Comparison of ENCODE assay signal across 8 mouse cellular contexts in the genomic region with DNA sequence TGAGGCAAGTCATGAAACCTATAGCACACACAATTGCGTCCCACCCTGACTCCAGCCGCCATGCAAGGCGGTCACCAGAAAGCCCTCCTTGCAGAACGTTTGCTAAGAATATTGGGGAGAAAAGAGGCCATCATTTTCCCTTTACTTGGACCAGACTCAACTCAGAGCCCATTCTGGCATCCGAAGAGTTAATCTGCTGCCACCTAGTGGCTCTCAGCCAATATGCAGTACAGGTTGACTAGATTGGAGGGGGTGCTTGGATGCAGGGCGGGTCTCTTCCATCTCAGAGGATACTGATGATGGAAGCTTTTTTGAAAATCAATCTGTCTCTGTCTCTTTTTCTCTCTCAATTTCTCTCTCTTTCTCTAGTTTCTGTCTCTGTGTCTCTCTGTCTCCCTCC.
A peak's percentile ranks its signal among the peaks of the same experiment; 100 is the strongest.
DNase-seq lines count a peak whose midpoint lies in the region; ATAC-seq and TF ChIP-seq lines count a peak whose summit lies in the region.

No protein-coding gene starts in this region.

- H3K4me2 ChIP-seq in heart, embryonic 14.5 days (ENCODE audit: low read length), result peak overlapping the region; percentile 59
- H3K4me2 ChIP-seq in kidney, postnatal 0 days (ENCODE audit: low read length), result no peak overlapping the region

- TF ChIP-seq CTCF in kidney, postnatal 0 days (IDR thresholded peaks at IDR 0.05; ENCODE audit: low read depth), result peak; percentile 86

- DNase-seq in layer of hippocampus, adult 11-12 months (ENCODE audit: low spot score), result peak; percentile 58
- DNase-seq in layer of hippocampus, adult 9-10 months (ENCODE audit: low spot score), result no peak
- DNase-seq in embryo, embryonic 10.5 days (ENCODE audit: low spot score), result peak; percentile 96
- peak; percentile 87 for DNase-seq in kidney, postnatal 0 days (ENCODE audit: low spot score)
- peak; percentile 12 to 26 for DNase-seq in lung, adult 18-20 months
- peak; percentile 88 for DNase-seq in thymus, postnatal 25 days

- no peak for ATAC-seq in heart, embryonic 14.5 days (ENCODE audit: insufficient number of reproducible peaks, insufficient read depth, low FRiP score, low read depth)
- peak; percentile 72; the same call in 1 of the 2 replicates for ATAC-seq in kidney, postnatal 0 days (replicated peaks; ENCODE audit: low FRiP score, low read depth)
- ATAC-seq in neutrophil, adult 5-6 weeks (ENCODE audit: extremely low read depth, insufficient number of reproducible peaks, low FRiP score, poor library complexity, severe bottlenecking), result peak; percentile 78; the same call in 1 of the 2 replicates

- no peak overlapping the region for H3K9ac ChIP-seq in heart, embryonic 14.5 days (ENCODE audit: low read length)
- H3K9ac ChIP-seq in kidney, postnatal 0 days (ENCODE audit: low read depth, low read length), result no peak overlapping the region

- H3K4me3 ChIP-seq in heart, embryonic 14.5 days (ENCODE audit: control insufficient read depth in 1 of 2, insufficient read depth in 1 of 2, low read depth in 1 of 2, low read length in 2 of 2), result no peak overlapping the region
- no peak overlapping the region for H3K4me3 ChIP-seq in kidney, postnatal 0 days (replicated peaks; ENCODE audit: low read depth, low read length)

- H3K27ac ChIP-seq in heart, embryonic 14.5 days (replicated peaks in 1 of 2; ENCODE audit: control insufficient read depth in 1 of 2, insufficient read depth in 1 of 2, low read depth in 2 of 2, low read length in 2 of 2), result no peak overlapping the region
- no peak overlapping the region for H3K27ac ChIP-seq in kidney, postnatal 0 days

- WGBS in heart, embryonic 14.5 days, result 5% methylated on average over 6 of the region's 6 CpGs
- WGBS in kidney, postnatal 0 days, result 7% methylated on average over 6 of the region's 6 CpGs

- H3K27me3 ChIP-seq in heart, embryonic 14.5 days (ENCODE audit: control insufficient read depth, insufficient read depth, low read length), result no peaks in the 10 kb centered on the region
- no peaks in the 10 kb centered on the region for H3K27me3 ChIP-seq in kidney, postnatal 0 days (ENCODE audit: insufficient read depth, low read length)

- H3K9me3 ChIP-seq in heart, embryonic 14.5 days (ENCODE audit: control insufficient read depth, low read length), result 0 out of 2 replicates have a peak, but pooled peaks cover 3% of the 10 kb centered on the region
- no peaks in the 10 kb centered on the region for H3K9me3 ChIP-seq in kidney, postnatal 0 days (replicated peaks; ENCODE audit: low read length)

- no peaks in the 10 kb centered on the region for H3K36me3 ChIP-seq in heart, embryonic 14.5 days (ENCODE audit: control insufficient read depth, insufficient read depth, low read length)
- H3K36me3 ChIP-seq in kidney, postnatal 0 days (ENCODE audit: insufficient read depth, low read length), result no peaks in the 10 kb centered on the region

- peaks cover 9 to 11% of the 10 kb centered on the region in 2 experiments for H3K4me1 ChIP-seq in heart, embryonic 14.5 days (ENCODE audit: control insufficient read depth in 2 of 2, insufficient read depth in 2 of 2, low read length in 2 of 2)
- no peaks in the 10 kb centered on the region for H3K4me1 ChIP-seq in kidney, postnatal 0 days (replicated peaks; ENCODE audit: insufficient read depth, low read length)
